ENCODE assay signal across 8 mouse cellular contexts in the genomic region with DNA sequence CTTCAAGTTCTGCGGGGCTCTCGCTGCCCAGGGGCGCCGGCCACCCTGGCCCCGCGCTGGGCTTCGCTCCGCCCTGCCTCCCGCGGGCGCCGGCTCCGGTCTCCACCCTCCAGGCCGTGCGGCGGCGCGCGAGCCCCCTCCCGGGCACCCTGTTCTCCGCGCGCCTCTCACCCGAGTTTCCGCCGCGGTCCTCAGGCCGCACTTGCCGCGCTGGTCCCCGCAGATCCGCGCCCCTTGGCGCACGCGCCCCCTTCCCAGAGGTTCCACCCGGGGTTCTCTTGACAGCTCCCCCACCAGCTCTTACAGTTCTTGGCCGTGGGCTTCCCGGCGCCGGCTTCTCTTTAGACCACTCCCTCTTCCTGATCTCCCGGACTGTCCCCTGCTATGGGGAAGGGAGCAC. TPM values are rescaled to one million over a fixed set of nuclear protein-coding genes. Genes with fewer than 3 reads are reported as not detected.
DNase-seq lines count a peak whose midpoint lies in the region; ATAC-seq and TF ChIP-seq lines count a peak whose summit lies in the region.

No protein-coding gene starts in this region.

- H3K4me3 ChIP-seq in liver, adult 2 months (ENCODE audit: insufficient read depth, low read depth, low read length), result peak overlapping the region; percentile 72
- H3K4me3 ChIP-seq in embryonic facial prominence, embryonic 14.5 days (ENCODE audit: low read depth, low read length), result peak overlapping the region; percentile 86
- H3K4me3 ChIP-seq in lung, embryonic 14.5 days (ENCODE audit: low read depth, low read length), result peak overlapping the region; percentile 90

- peak overlapping the region; percentile 56 for H3K27ac ChIP-seq in liver, adult 2 months (replicated peaks; ENCODE audit: insufficient read depth, low read depth, low read length)
- H3K27ac ChIP-seq in embryonic facial prominence, embryonic 14.5 days (replicated peaks; ENCODE audit: low read depth, low read length), result peak overlapping the region; percentile 90
- H3K27ac ChIP-seq in lung, embryonic 14.5 days (ENCODE audit: low read depth), result peak overlapping the region; percentile 91

- peak overlapping the region; percentile 86 for H3K4me2 ChIP-seq in embryonic facial prominence, embryonic 14.5 days (ENCODE audit: low read depth, low read length)
- peak overlapping the region; percentile 88 for H3K4me2 ChIP-seq in lung, embryonic 14.5 days

- no peak for TF ChIP-seq POLR2A in liver, adult 2 months (IDR thresholded peaks at IDR 0.05; ENCODE audit: extremely low read depth, insufficient read depth, low read length)

- no peaks in the 10 kb centered on the region for H3K27me3 ChIP-seq in liver, adult 2 months (ENCODE audit: control insufficient read depth, insufficient read depth, low read length)
- H3K27me3 ChIP-seq in embryonic facial prominence, embryonic 14.5 days (replicated peaks; ENCODE audit: control insufficient read depth, insufficient read depth, low read length), result no peaks in the 10 kb centered on the region
- H3K27me3 ChIP-seq in lung, embryonic 14.5 days (ENCODE audit: insufficient read depth, low read length), result no peaks in the 10 kb centered on the region

- TF ChIP-seq CTCF in liver, adult 2 months (IDR thresholded peaks at IDR 0.05; ENCODE audit: low read depth, low read length), result no peak
- no peak for TF ChIP-seq CTCF in lung, embryonic 14.5 days (IDR thresholded peaks at IDR 0.05; ENCODE audit: low read depth)

- ATAC-seq in embryonic facial prominence, embryonic 14.5 days (ENCODE audit: low read depth), result peak; percentile 89
- ATAC-seq in lung, embryonic 14.5 days (ENCODE audit: insufficient read depth), result peak; percentile 90

- 1% methylated on average over 42 of the region's 42 CpGs for WGBS in liver, adult 2 months
- WGBS in embryonic facial prominence, embryonic 14.5 days, result 0% methylated on average over 14 of the region's 42 CpGs
- WGBS in lung, embryonic 14.5 days, result under 1% methylated on average over 40 of the region's 42 CpGs

- intact Hi-C loops in heart, postnatal 10 days (cut with DNase I), result loop anchor here (1.0 to 2.0 kb wide), 3 partner anchors 28 to 59 kb away; partner anchors contain the start of genes Kyat1, Phyhd1 and Spout1

- DNase-seq in liver, adult 2 months (ENCODE audit: extremely low read depth, low read depth, low spot score), result peak; percentile 18
- no peak for DNase-seq in liver
- DNase-seq in embryonic facial prominence, embryonic 14.5 days (ENCODE audit: low spot score), result peak; percentile 68
- DNase-seq in heart, postnatal 10 days, result peak; percentile 80 to 83
- DNase-seq in kidney, postnatal 4 days, result peak; percentile 79 to 88
- DNase-seq in lung, embryonic 14.5 days, result peak; percentile 77
- peak; percentile 81 for DNase-seq in ovary, postnatal 36 days (ENCODE audit: low spot score)
- peak; percentile 59 to 69 for DNase-seq in urinary bladder, postnatal 36 days (ENCODE audit: low spot score in 2 of 2)

- peaks cover 30% of the 10 kb centered on the region for H3K4me1 ChIP-seq in liver, adult 2 months (ENCODE audit: control insufficient read depth, insufficient read depth, low read length)
- H3K4me1 ChIP-seq in embryonic facial prominence, embryonic 14.5 days (ENCODE audit: control insufficient read depth, insufficient read depth, low read length), result peaks cover 16% of the 10 kb centered on the region
- peaks cover 14% of the 10 kb centered on the region for H3K4me1 ChIP-seq in lung, embryonic 14.5 days (ENCODE audit: insufficient read depth)

- peaks cover 6% of the 10 kb centered on the region; the same call in 1 of the 2 replicates for H3K36me3 ChIP-seq in liver, adult 2 months (ENCODE audit: control insufficient read depth, insufficient read depth, low read length)
- peaks cover 34% of the 10 kb centered on the region for H3K36me3 ChIP-seq in embryonic facial prominence, embryonic 14.5 days (ENCODE audit: control insufficient read depth, insufficient read depth, low read length)
- H3K36me3 ChIP-seq in lung, embryonic 14.5 days (ENCODE audit: insufficient read depth), result peaks cover 26% of the 10 kb centered on the region

- no peaks in the 10 kb centered on the region for H3K9me3 ChIP-seq in embryonic facial prominence, embryonic 14.5 days (ENCODE audit: control insufficient read depth, low read length)
- H3K9me3 ChIP-seq in lung, embryonic 14.5 days (ENCODE audit: low read depth, low read length), result no peaks in the 10 kb centered on the region

- peaks cover 28% of the 10 kb centered on the region for H3K79me2 ChIP-seq in liver, adult 2 months (ENCODE audit: control insufficient read depth, insufficient read depth, low read length)

- H3K9ac ChIP-seq in liver, adult 2 months (ENCODE audit: low read depth, low read length), result peak overlapping the region; percentile 81
- H3K9ac ChIP-seq in embryonic facial prominence, embryonic 14.5 days (ENCODE audit: low read depth, low read length), result peak overlapping the region; percentile 92
- H3K9ac ChIP-seq in lung, embryonic 14.5 days, result peak overlapping the region; percentile 72

RNA-seq across cellular contexts. Expression of gene Lrrc8a, which starts 0.4 kb away (rescaled TPM):
- 8.5 and 14.0 TPM in 2 replicates for total RNA-seq in liver, adult 2 months (2014; rRNA removed)
- 22.6 and 24.1 TPM in 2 replicates for polyA plus RNA-seq in liver, adult 2 months (2012; rRNA removed)
- 39.2 and 41.3 TPM in 2 replicates for polyA plus RNA-seq in embryonic facial prominence, embryonic 14.5 days (2014; fragmentation: Nextera tagmentation; extraction: Ambion mirVana)
- 10 to 100 TPM; 72.1 to 91.7 TPM for total RNA-seq in heart, postnatal 10 days (2021)
- 43.9 and 44.4 TPM in 2 replicates for polyA plus RNA-seq in lung, embryonic 14.5 days (2014; fragmentation: Nextera tagmentation; extraction: Ambion mirVana)

RNA-seq across cellular contexts. Expression of gene Gm28035, which starts 2.5 kb away (rescaled TPM):
- 4.2 and 5.1 TPM in 2 replicates for total RNA-seq in liver, adult 2 months (2014; rRNA removed)
- 5.9 and 8.6 TPM in 2 replicates for polyA plus RNA-seq in liver, adult 2 months (2012; rRNA removed)
- polyA plus RNA-seq in embryonic facial prominence, embryonic 14.5 days (2014; fragmentation: Nextera tagmentation; extraction: Ambion mirVana), result 0.06 TPM in 1 of 2 replicates, not detected in the other
- 1 to 10 TPM; 1.3 to 2.7 TPM for total RNA-seq in heart, postnatal 10 days (2021)
- polyA plus RNA-seq in lung, embryonic 14.5 days (2014; fragmentation: Nextera tagmentation; extraction: Ambion mirVana), result 0.20 and 0.23 TPM in 2 replicates

RNA-seq across cellular contexts. Expression of gene Phyhd1, which starts 28.1 kb away (rescaled TPM):
- 87.4 and 97.7 TPM in 2 replicates for total RNA-seq in liver, adult 2 months (2014; rRNA removed)
- 154 and 158 TPM in 2 replicates for polyA plus RNA-seq in liver, adult 2 months (2012; rRNA removed)
- 5.4 and 5.7 TPM in 2 replicates for polyA plus RNA-seq in embryonic facial prominence, embryonic 14.5 days (2014; fragmentation: Nextera tagmentation; extraction: Ambion mirVana)
- total RNA-seq in heart, postnatal 10 days (2021), result 10 to 100 TPM; 26.3 to 29.3 TPM
- 7.1 and 7.3 TPM in 2 replicates for polyA plus RNA-seq in lung, embryonic 14.5 days (2014; fragmentation: Nextera tagmentation; extraction: Ambion mirVana)

RNA-seq across cellular contexts. Expression of gene Kyat1, which starts 32.2 kb away (rescaled TPM):
- total RNA-seq in liver, adult 2 months (2014; rRNA removed), result 169 and 184 TPM in 2 replicates
- 267 and 378 TPM in 2 replicates for polyA plus RNA-seq in liver, adult 2 months (2012; rRNA removed)
- 8.1 and 8.2 TPM in 2 replicates for polyA plus RNA-seq in embryonic facial prominence, embryonic 14.5 days (2014; fragmentation: Nextera tagmentation; extraction: Ambion mirVana)
- total RNA-seq in heart, postnatal 10 days (2021), result 10 to 100 TPM; 44.5 to 44.6 TPM
- polyA plus RNA-seq in lung, embryonic 14.5 days (2014; fragmentation: Nextera tagmentation; extraction: Ambion mirVana), result 7.6 and 8.7 TPM in 2 replicates

RNA-seq across cellular contexts. Expression of gene Gm28038, which starts 43.0 kb away (rescaled TPM):
- total RNA-seq in liver, adult 2 months (2014; rRNA removed), result not detected in 2 replicates
- not detected in 2 replicates for polyA plus RNA-seq in liver, adult 2 months (2012; rRNA removed)
- polyA plus RNA-seq in embryonic facial prominence, embryonic 14.5 days (2014; fragmentation: Nextera tagmentation; extraction: Ambion mirVana), result not detected in 2 replicates
- not detected for total RNA-seq in heart, postnatal 10 days (2021)
- polyA plus RNA-seq in lung, embryonic 14.5 days (2014; fragmentation: Nextera tagmentation; extraction: Ambion mirVana), result not detected in 2 replicates

Comparison
In these comparisons a context has a peak if more than half of its experiments do, and no peak if none do; other contexts are left out.
1. RNA of gene Phyhd1, which starts 28.1 kb away (polyA plus RNA-seq): 154 to 158 TPM in liver, adult 2 months; 7.1 to 7.3 TPM in lung, embryonic 14.5 days and 5.4 to 5.7 TPM in embryonic facial prominence, embryonic 14.5 days; every median in the first group is over 10 times any median in the second.
2. Peak in every context shown above with its lines, with median percentiles within 50 percentile points of each other: H3K27ac ChIP-seq, H3K4me3 ChIP-seq and H3K9ac ChIP-seq.